In genomic region chr14:57289105-57289504, GRCm38 (mm10) we compare ENCODE assay signal across 25 mouse cellular contexts.
DNase-seq lines count a peak whose midpoint lies in the region; ATAC-seq and TF ChIP-seq lines count a peak whose summit lies in the region.
"Had no signal": no experiment of that assay in that cellular context is flagged by ENCODE, and none has a peak within 500 bp of the region (broad histone marks: within the 10 kb centered on the region; RNA-seq: fewer than 3 reads in every experiment).

No protein-coding gene starts in this region.

- DNase-seq in forebrain, postnatal 0 days: peak; percentile 5
- DNase-seq in forebrain, embryonic 11.5 days (ENCODE audit: low spot score): no peak
- peak; percentile 30 for DNase-seq in neural tube, embryonic 11.5 days (ENCODE audit: low spot score)
- DNase-seq in neural tube, embryonic 10.5 days (ENCODE audit: extremely low spot score, low spot score): no peak
- peak; percentile 20 for DNase-seq in embryonic facial prominence, embryonic 11.5 days (ENCODE audit: low spot score)
- DNase-seq in urinary bladder, postnatal 14 days (ENCODE audit: low spot score): no peak
- DNase-seq in right cerebral cortex, postnatal 25 days: no peak
- DNase-seq: adrenal gland, postnatal 14 days; cerebellum, adult 2 months; cerebellum, postnatal 14 days; gastrocnemius, postnatal 10 days; heart, postnatal 14 days; kidney, adult 18-20 months; kidney, postnatal 25 days; liver; lung, adult 2 months; lung, postnatal 10 days; thymus, postnatal 4 days had no signal

- no peaks in the 10 kb centered on the region for H3K27me3 ChIP-seq in forebrain, postnatal 0 days (ENCODE audit: insufficient read depth, low read length)
- no peaks in the 10 kb centered on the region for H3K27me3 ChIP-seq in forebrain, embryonic 11.5 days (ENCODE audit: control insufficient read depth, insufficient read depth, low read length)
- H3K27me3 ChIP-seq in neural tube, embryonic 11.5 days (ENCODE audit: control insufficient read depth, insufficient read depth, low read length): no peaks in the 10 kb centered on the region
- H3K27me3 ChIP-seq in embryonic facial prominence, embryonic 11.5 days (ENCODE audit: control insufficient read depth, insufficient read depth, low read length): no peaks in the 10 kb centered on the region
- no peaks in the 10 kb centered on the region for H3K27me3 ChIP-seq in midbrain, embryonic 16.5 days (ENCODE audit: control insufficient read depth, insufficient read depth, low read depth, low read length)
- H3K27me3 ChIP-seq: embryonic facial prominence, embryonic 15.5 days; kidney, embryonic 15.5 days had no signal

- 16% methylated on average over 9 of the region's 9 CpGs for WGBS in forebrain, postnatal 0 days
- WGBS in forebrain, embryonic 11.5 days: 30% methylated on average over 9 of the region's 9 CpGs
- 54% methylated on average over 9 of the region's 9 CpGs for WGBS in neural tube, embryonic 11.5 days
- WGBS in embryonic facial prominence, embryonic 11.5 days: 46% methylated on average over 9 of the region's 9 CpGs
- WGBS in midbrain, embryonic 16.5 days: 15% methylated on average over 9 of the region's 9 CpGs

- H3K9me3 ChIP-seq in forebrain, postnatal 0 days (ENCODE audit: low read length): no peaks in the 10 kb centered on the region
- no peaks in the 10 kb centered on the region for H3K9me3 ChIP-seq in forebrain, embryonic 11.5 days (ENCODE audit: control insufficient read depth, low read length)
- no peaks in the 10 kb centered on the region for H3K9me3 ChIP-seq in neural tube, embryonic 11.5 days (ENCODE audit: control insufficient read depth, low read length)
- no peaks in the 10 kb centered on the region for H3K9me3 ChIP-seq in embryonic facial prominence, embryonic 11.5 days (replicated peaks; ENCODE audit: control insufficient read depth, low read length)
- H3K9me3 ChIP-seq in midbrain, embryonic 16.5 days (replicated peaks; ENCODE audit: control insufficient read depth, low read length, poor library complexity, severe bottlenecking): no peaks in the 10 kb centered on the region
- H3K9me3 ChIP-seq: embryonic facial prominence, embryonic 15.5 days; kidney, embryonic 15.5 days had no signal

- no peak overlapping the region for H3K27ac ChIP-seq in forebrain, postnatal 0 days (ENCODE audit: low read depth, low read length)
- H3K27ac ChIP-seq in forebrain, embryonic 11.5 days (ENCODE audit: low read depth, low read length): no peak overlapping the region
- H3K27ac ChIP-seq in neural tube, embryonic 11.5 days (ENCODE audit: low read depth, low read length): no peak overlapping the region
- H3K27ac ChIP-seq in embryonic facial prominence, embryonic 11.5 days (replicated peaks; ENCODE audit: low read depth, low read length): no peak overlapping the region
- H3K27ac ChIP-seq in midbrain, embryonic 16.5 days (ENCODE audit: low read length): no peak overlapping the region
- H3K27ac ChIP-seq: embryonic facial prominence, embryonic 15.5 days; kidney, embryonic 15.5 days; liver, embryonic 14.5 days had no signal

- no peak for TF ChIP-seq CTCF in forebrain, postnatal 0 days (IDR thresholded peaks at IDR 0.05; ENCODE audit: low read depth)

- no peak overlapping the region for H3K4me2 ChIP-seq in forebrain, postnatal 0 days (ENCODE audit: low read depth)
- no peak overlapping the region for H3K4me2 ChIP-seq in forebrain, embryonic 11.5 days (ENCODE audit: low read depth, low read length, severe bottlenecking)
- no peak overlapping the region for H3K4me2 ChIP-seq in neural tube, embryonic 11.5 days (ENCODE audit: low read depth)
- H3K4me2 ChIP-seq in embryonic facial prominence, embryonic 11.5 days (ENCODE audit: low read depth, low read length): no peak overlapping the region
- no peak overlapping the region for H3K4me2 ChIP-seq in midbrain, embryonic 16.5 days (ENCODE audit: low read length)
- H3K4me2 ChIP-seq: embryonic facial prominence, embryonic 15.5 days; kidney, embryonic 15.5 days had no signal

- peak; percentile 43 for ATAC-seq in forebrain, postnatal 0 days
- no peak for ATAC-seq in forebrain, embryonic 11.5 days (replicated peaks; ENCODE audit: low FRiP score)
- ATAC-seq in neural tube, embryonic 11.5 days (ENCODE audit: insufficient read depth, low FRiP score, low TSS enrichment): no peak
- ATAC-seq in embryonic facial prominence, embryonic 11.5 days (replicated peaks; ENCODE audit: insufficient number of reproducible peaks, low FRiP score, low TSS enrichment, low read depth): no peak
- peak; percentile 56; the same call in 1 of the 2 replicates for ATAC-seq in midbrain, embryonic 16.5 days
- ATAC-seq: CD4-positive, CD25-positive, alpha-beta regulatory T cell, adult 4 months; forebrain, embryonic 14.5 days had no signal

- H3K9ac ChIP-seq in forebrain, postnatal 0 days: no peak overlapping the region
- no peak overlapping the region; the same call in 1 of the 2 replicates for H3K9ac ChIP-seq in forebrain, embryonic 11.5 days (ENCODE audit: low read length)
- no peak overlapping the region for H3K9ac ChIP-seq in neural tube, embryonic 11.5 days (ENCODE audit: low read length)
- H3K9ac ChIP-seq in embryonic facial prominence, embryonic 11.5 days (replicated peaks; ENCODE audit: low read length): no peak overlapping the region
- no peak overlapping the region for H3K9ac ChIP-seq in midbrain, embryonic 16.5 days (ENCODE audit: low read depth, low read length)
- H3K9ac ChIP-seq: embryonic facial prominence, embryonic 15.5 days; kidney, embryonic 15.5 days; liver, embryonic 14.5 days had no signal

- no peak overlapping the region for H3K4me3 ChIP-seq in forebrain, postnatal 0 days (ENCODE audit: low read depth, low read length)
- no peak overlapping the region for H3K4me3 ChIP-seq in forebrain, embryonic 11.5 days (ENCODE audit: low read depth, low read length)
- no peak overlapping the region for H3K4me3 ChIP-seq in neural tube, embryonic 11.5 days (ENCODE audit: low read depth, low read length)
- no peak overlapping the region for H3K4me3 ChIP-seq in embryonic facial prominence, embryonic 11.5 days (ENCODE audit: low read depth, low read length)
- H3K4me3 ChIP-seq in midbrain, embryonic 16.5 days (ENCODE audit: low read depth, low read length): no peak overlapping the region
- H3K4me3 ChIP-seq: embryonic facial prominence, embryonic 15.5 days; kidney, embryonic 15.5 days; myocyte had no signal

- H3K4me1 ChIP-seq in forebrain, postnatal 0 days (ENCODE audit: insufficient read depth): no peaks in the 10 kb centered on the region
- H3K4me1 ChIP-seq in forebrain, embryonic 11.5 days (replicated peaks; ENCODE audit: control insufficient read depth, insufficient read depth, low read length): peaks cover 6% of the 10 kb centered on the region; the same call in 1 of the 2 replicates
- no peaks in the 10 kb centered on the region for H3K4me1 ChIP-seq in neural tube, embryonic 11.5 days (ENCODE audit: control insufficient read depth, insufficient read depth, low read length)
- H3K4me1 ChIP-seq in embryonic facial prominence, embryonic 11.5 days (ENCODE audit: control insufficient read depth, insufficient read depth, low read length): no peaks in the 10 kb centered on the region
- H3K4me1 ChIP-seq in midbrain, embryonic 16.5 days (ENCODE audit: control insufficient read depth, insufficient read depth, low read length): no peaks in the 10 kb centered on the region
- H3K4me1 ChIP-seq: embryonic facial prominence, embryonic 15.5 days; kidney, embryonic 15.5 days had no signal

- H3K36me3 ChIP-seq in forebrain, postnatal 0 days (ENCODE audit: insufficient read depth): no peaks in the 10 kb centered on the region
- H3K36me3 ChIP-seq in forebrain, embryonic 11.5 days (ENCODE audit: control insufficient read depth, insufficient read depth, low read length): no peaks in the 10 kb centered on the region
- no peaks in the 10 kb centered on the region for H3K36me3 ChIP-seq in neural tube, embryonic 11.5 days (ENCODE audit: control insufficient read depth, insufficient read depth, low read length)
- H3K36me3 ChIP-seq in embryonic facial prominence, embryonic 11.5 days (replicated peaks; ENCODE audit: control insufficient read depth, insufficient read depth, low read depth, low read length): no peaks in the 10 kb centered on the region
- no peaks in the 10 kb centered on the region for H3K36me3 ChIP-seq in midbrain, embryonic 16.5 days (ENCODE audit: control insufficient read depth, insufficient read depth, low read length)
- H3K36me3 ChIP-seq: embryonic facial prominence, embryonic 15.5 days; kidney, embryonic 15.5 days had no signal

Comparison
In these comparisons a context has a peak if more than half of its experiments do, and no peak if none do; other contexts are left out.
1. ATAC-seq: peak in forebrain, postnatal 0 days (single experiment) and midbrain, embryonic 16.5 days (single experiment); none in forebrain, embryonic 11.5 days (single experiment), neural tube, embryonic 11.5 days (single experiment) and embryonic facial prominence, embryonic 11.5 days (single experiment).
2. DNase-seq: peak in forebrain, postnatal 0 days (single experiment), neural tube, embryonic 11.5 days (single experiment) and embryonic facial prominence, embryonic 11.5 days (single experiment); none in forebrain, embryonic 11.5 days (single experiment), neural tube, embryonic 10.5 days (single experiment), urinary bladder, postnatal 14 days (single experiment) and right cerebral cortex, postnatal 25 days (single experiment).